Mouse (Mus musculus): ENCODE data around the gene Spdye4b. TPM values are rescaled to one million over a fixed set of nuclear protein-coding genes. Genes with fewer than 3 reads are reported as not detected.
"Not testable (repeated sequence)": the region's sequence is repeated elsewhere in the genome, so short reads cannot be mapped to it uniquely, and the experiment has no call there.

The Spdye4b gene
- not detected in 2 replicates for polyA plus RNA-seq (2012; ENCODE audit: insufficient read depth, insufficient read length, low replicate concordance, missing spikeins)

DNA sequence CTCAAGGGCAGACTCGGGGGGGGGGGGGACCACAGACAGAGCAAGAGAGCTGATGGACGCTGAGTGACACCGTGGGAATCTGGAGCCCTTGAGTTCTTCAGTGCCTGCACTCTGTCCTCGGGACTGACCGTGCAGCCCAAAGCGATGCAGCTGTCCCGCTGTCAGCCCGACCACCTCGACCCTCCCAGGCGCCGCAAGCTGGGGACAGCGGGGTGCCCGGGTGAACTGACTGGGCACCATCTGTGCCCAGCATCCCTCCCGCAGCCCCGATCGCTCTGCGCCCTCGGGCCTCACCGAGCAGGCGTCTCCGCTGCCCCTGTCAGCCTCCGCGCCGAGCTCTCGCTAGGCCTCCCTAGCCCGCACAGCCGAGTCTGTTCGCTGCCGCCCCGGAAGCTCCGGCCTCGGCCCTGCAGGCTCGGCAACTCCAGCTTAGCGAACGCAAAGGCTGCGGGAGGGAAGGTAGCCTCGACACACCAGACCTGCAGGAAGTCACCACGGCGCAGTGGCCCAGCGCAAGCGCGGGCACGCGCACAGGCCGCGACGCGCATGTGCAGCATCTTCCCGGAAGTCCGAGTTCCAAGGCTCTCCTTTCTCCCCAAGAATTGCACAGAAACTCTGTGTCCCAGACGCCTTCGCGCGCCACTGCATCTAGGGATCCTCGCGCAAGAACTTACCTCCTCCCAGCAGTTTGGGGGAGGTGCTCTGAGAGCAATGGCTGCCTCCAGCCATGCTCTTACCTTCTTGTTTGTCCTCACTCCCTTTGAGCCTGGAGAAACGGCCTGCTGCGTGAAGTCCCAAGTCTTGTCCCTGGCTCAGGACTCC, at the start of gene Spdye4b, which contains the start of gene Rbak:
Gene Spdye4b, plus strand, starts transcription at position 763 of the 822 bp plus-strand sequence.
Gene Rbak, minus strand, starts transcription at position 521 of the 822 bp plus-strand sequence.
- 0% methylated on average over 58 of the region's 58 CpGs for WGBS
- TF ChIP-seq POLR2A (IDR thresholded peaks at IDR 0.05; ENCODE audit: insufficient read depth, low read depth, low read length) (peak; percentile 81), CTCF (IDR thresholded peaks at IDR 0.05; ENCODE audit: insufficient read depth, low read depth, low read length) (no peak)
- peak within 1 kb of the TSS; percentile 94 for H3K4me3 ChIP-seq (ENCODE audit: insufficient read depth, low read depth, low read length)

DNA sequence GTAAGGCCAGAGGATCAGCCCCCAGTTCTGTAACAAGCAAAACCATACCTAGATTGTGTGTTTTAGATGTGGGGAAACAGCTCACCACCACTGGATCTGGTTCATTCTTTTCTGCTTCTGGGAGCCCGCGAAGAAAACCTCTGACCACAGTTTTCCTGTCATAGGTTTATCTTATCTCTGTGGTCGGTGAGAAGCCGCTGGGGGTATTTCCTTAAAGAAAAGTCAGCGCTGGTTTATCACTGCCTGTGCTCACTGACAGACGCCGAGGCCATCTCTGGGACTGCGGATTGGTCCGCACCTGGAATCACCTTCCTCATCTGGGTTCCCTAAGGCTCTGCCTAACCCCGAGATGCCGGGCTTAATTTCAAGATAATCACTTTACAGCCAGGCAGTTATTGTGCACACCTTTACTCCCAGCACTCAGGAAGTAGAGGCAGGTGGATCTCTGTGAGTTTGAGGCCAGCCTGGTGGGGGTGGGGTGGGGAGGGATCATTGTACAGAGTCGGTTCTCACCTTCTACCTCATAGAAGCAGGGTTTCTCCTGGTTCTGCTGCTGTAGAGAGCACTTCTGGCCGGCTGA, 47.8 kb upstream of the Spdye4b start:
- TF ChIP-seq CTCF (IDR thresholded peaks at IDR 0.05; ENCODE audit: insufficient read depth, low read depth, low read length) (no peak), POLR2A (IDR thresholded peaks at IDR 0.05; ENCODE audit: insufficient read depth, low read depth, low read length) (no peak)
- H3K27ac ChIP-seq (ENCODE audit: insufficient read depth, low read depth, low read length), result no peak overlapping the region
- 84% methylated on average over 13 of the region's 13 CpGs for whole genome bisulfite sequencing
- H3K4me3 ChIP-seq (ENCODE audit: insufficient read depth, low read depth, low read length), result no peak overlapping the region
- H3K4me1 ChIP-seq (ENCODE audit: control insufficient read depth, insufficient read depth, low read length), result no peaks in the 10 kb centered on the region

More for the DNA sequence above, at the start of gene Spdye4b, which contains the start of gene Rbak:
- H3K27ac ChIP-seq (ENCODE audit: insufficient read depth, low read depth, low read length), result peak within 1 kb of the TSS; percentile 72
- peaks cover 5% of the 10 kb centered on the region for H3K4me1 ChIP-seq (ENCODE audit: control insufficient read depth, insufficient read depth, low read length)

DNA sequence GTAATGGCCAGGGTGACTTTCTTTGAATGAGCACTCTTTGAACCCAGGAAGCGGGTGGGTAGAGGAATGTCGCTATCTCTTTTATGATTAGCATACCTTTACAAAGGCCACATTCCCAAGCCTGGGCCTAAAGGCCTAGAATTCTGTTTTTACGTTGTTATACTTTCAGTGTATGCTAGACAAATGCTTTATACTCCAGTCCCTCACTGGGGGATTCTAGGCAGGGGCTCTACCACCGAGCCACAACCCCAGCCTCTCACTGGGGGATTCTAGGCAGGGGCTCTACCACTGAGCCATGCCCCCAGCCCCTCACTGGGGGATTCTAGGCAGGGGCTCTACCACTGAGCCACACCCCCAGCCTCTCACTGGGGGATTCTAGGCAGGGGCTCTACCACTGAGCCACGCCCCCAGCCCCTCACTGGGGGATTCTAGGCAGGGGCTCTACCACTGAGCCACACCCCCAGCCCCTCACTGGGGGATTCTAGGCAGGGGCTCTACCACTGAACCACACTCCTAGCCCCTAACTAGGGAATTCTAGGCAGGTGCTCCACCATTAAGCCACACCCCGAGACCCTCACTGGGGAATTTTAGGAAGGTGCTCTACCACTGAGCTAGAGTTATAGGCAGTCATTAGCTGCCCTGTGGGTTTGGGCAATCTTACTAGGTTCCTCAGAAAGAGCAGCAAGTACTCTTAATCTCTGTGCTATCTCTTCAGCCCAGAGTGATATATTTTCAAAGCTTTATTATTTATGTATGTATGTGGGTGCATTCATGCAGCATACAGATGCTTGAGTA, 46.4 kb upstream of the Spdye4b start:
- H3K4me3 ChIP-seq (ENCODE audit: insufficient read depth, low read depth, low read length); H3K4me1 ChIP-seq (ENCODE audit: control insufficient read depth, insufficient read depth, low read length); H3K27ac ChIP-seq (ENCODE audit: insufficient read depth, low read depth, low read length): not testable (repeated sequence)
- WGBS, result 78% methylated on average over 4 of the region's 6 CpGs

DNA sequence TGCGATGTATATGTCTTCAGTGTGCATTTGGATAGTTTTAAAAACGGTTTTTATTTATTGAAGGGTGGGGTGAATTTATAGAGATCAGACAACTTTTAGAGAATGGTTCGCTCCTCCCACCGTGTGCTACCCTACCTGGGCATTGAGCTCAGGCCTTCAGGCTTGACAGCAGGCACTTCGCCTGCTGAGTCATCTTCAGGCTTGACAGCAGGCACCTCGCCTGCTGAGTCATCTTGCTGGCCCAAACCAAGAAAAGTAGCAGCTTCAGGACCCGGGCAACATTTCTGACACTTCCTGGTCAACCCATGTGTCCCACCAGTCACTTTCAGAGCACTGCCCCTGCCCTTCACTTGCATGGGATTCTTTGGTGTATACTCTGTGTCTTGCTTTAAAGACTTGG, 45.8 kb upstream of the Spdye4b start:
- H3K27ac ChIP-seq (ENCODE audit: insufficient read depth, low read depth, low read length), result no peak overlapping the region
- TF ChIP-seq CTCF (IDR thresholded peaks at IDR 0.05; ENCODE audit: insufficient read depth, low read depth, low read length), result no peak
- TF ChIP-seq POLR2A (IDR thresholded peaks at IDR 0.05; ENCODE audit: insufficient read depth, low read depth, low read length), result no peak
- 89% methylated on average over 7 of the region's 7 CpGs for WGBS
- no peaks in the 10 kb centered on the region for H3K4me1 ChIP-seq (ENCODE audit: control insufficient read depth, insufficient read depth, low read length)
- no peak overlapping the region for H3K4me3 ChIP-seq (ENCODE audit: insufficient read depth, low read depth, low read length)

DNA sequence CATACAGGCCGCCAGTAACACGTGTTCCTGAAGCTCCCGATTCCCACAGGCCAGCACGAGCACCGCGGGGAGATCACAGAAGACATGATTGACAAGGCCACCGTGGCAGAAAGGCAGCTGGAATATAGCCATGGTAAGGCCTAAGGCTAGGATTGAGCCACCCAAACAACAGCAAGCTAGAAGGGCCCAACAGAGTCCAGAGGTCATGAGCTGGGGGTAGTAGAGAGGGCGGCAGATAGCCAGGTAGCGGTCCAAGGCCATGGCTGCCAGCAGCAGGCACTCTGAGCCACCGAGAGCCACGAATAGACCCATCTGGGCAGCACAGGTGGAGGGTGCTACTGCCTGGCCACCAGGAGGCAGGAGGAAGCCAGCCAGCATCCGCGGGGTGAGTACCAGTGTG, 43.2 kb upstream of the Spdye4b start:
- 85% methylated on average over 13 of the region's 13 CpGs for WGBS
- Histone ChIP-seq H3K4me3 (ENCODE audit: insufficient read depth, low read depth, low read length) (no peak overlapping the region), H3K27ac (ENCODE audit: insufficient read depth, low read depth, low read length) (no peak overlapping the region), H3K4me1 (ENCODE audit: control insufficient read depth, insufficient read depth, low read length) (no peaks in the 10 kb centered on the region)
- TF ChIP-seq POLR2A (IDR thresholded peaks at IDR 0.05; ENCODE audit: insufficient read depth, low read depth, low read length) (no peak), CTCF (IDR thresholded peaks at IDR 0.05; ENCODE audit: insufficient read depth, low read depth, low read length) (no peak)

DNA sequence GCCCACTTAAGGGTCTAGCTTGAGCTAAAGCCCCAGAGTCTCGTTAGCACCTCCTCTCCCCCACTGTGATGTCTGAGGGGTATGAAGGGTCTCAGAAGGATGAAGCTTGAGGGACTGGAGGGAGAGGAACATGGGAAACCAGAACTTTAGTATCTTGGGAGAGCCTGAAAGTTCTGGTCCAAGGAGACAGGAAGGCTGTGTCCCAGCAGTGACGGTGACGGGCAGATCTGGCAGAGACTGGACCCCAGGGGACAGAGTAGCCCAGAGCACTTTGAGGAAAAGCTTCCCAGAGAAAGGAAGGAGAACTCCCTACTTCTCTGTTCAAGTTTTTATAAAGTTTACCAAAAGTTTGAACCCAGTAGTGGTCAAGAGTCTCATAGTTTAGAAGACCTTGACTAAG, 33.3 kb upstream of the Spdye4b start, which contains the start of gene Olfr718-ps1:
Gene Olfr718-ps1, minus strand, starts transcription at position 101 of the 400 bp plus-strand sequence.
- TF ChIP-seq POLR2A (IDR thresholded peaks at IDR 0.05; ENCODE audit: insufficient read depth, low read depth, low read length) (no peak), CTCF (IDR thresholded peaks at IDR 0.05; ENCODE audit: insufficient read depth, low read depth, low read length) (no peak)
- Histone ChIP-seq H3K4me1 (ENCODE audit: control insufficient read depth, insufficient read depth, low read length) (no peaks in the 10 kb centered on the region), H3K4me3 (ENCODE audit: insufficient read depth, low read depth, low read length) (no peak within 1 kb of the TSS), H3K27ac (ENCODE audit: insufficient read depth, low read depth, low read length) (no peak within 1 kb of the TSS)
- WGBS, result 68% methylated on average over 3 of the region's 3 CpGs

DNA sequence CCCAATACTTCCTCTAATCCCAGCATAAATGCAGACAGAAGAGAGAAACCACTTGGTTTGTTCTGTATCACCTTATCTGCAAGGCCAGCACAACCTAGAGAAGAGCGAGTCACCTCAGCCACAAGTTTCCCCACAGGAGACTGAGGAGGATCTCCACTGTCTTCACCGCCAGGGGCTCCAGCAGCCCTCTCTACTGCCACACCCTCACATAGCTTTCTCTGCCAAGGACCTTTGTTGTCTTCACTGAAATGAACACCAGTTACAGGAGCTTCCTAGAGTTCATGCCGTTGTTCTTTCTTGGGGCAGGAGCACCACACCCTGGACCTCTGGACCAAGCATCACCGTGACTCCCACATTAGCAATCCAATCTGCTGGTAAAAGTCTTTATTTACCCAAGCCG, 32.2 kb upstream of the Spdye4b start:
- Histone ChIP-seq H3K4me1 (ENCODE audit: control insufficient read depth, insufficient read depth, low read length) (0 out of 2 replicates have a peak, but pooled peaks cover 1% of the 10 kb centered on the region), H3K27ac (ENCODE audit: insufficient read depth, low read depth, low read length) (no peak overlapping the region), H3K4me3 (ENCODE audit: insufficient read depth, low read depth, low read length) (no peak overlapping the region)
- WGBS, result 89% methylated on average over 5 of the region's 5 CpGs
- no peak for TF ChIP-seq POLR2A (IDR thresholded peaks at IDR 0.05; ENCODE audit: insufficient read depth, low read depth, low read length)
- no peak for TF ChIP-seq CTCF (IDR thresholded peaks at IDR 0.05; ENCODE audit: insufficient read depth, low read depth, low read length)

DNA sequence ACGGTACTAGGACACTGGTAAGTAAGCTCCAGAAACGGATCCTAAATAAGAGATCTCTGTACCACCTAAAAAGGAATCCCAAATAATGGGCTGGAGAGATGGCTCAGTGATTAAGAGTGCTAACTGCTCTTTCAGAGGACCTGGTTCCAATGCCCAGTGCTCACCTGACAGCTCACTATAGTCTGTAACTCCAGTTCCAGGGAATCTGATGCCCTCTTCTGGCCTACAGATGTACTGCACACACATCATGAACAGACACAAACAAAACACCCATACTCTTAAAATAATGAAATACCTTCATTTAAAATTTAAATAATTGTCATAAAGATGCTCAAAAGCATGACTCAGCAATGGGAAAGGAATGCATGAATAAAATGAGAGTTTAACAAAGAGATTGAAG, 31.3 kb upstream of the Spdye4b start:
- Histone ChIP-seq H3K4me3 (ENCODE audit: insufficient read depth, low read depth, low read length) (no peak overlapping the region), H3K4me1 (ENCODE audit: control insufficient read depth, insufficient read depth, low read length) (0 out of 2 replicates have a peak, but pooled peaks cover 2% of the 10 kb centered on the region), H3K27ac (ENCODE audit: insufficient read depth, low read depth, low read length) (no peak overlapping the region)
- 98% methylated on average over 2 of the region's 2 CpGs for WGBS
- TF ChIP-seq CTCF (IDR thresholded peaks at IDR 0.05; ENCODE audit: insufficient read depth, low read depth, low read length) (no peak), POLR2A (IDR thresholded peaks at IDR 0.05; ENCODE audit: insufficient read depth, low read depth, low read length) (no peak)
